Mouse (Mus musculus): ENCODE measurements around the gene Dynlt1b. TPM values are rescaled to one million over a fixed set of nuclear protein-coding genes. Genes with fewer than 3 reads are reported as not detected.
"Not testable (repeated sequence)": the region's sequence is repeated elsewhere in the genome, so short reads cannot be mapped to it uniquely, and the experiment has no call there.

Gene Dynlt1b
- polyA plus RNA-seq, 1 experiment from 2014 or later: 1,046 TPM

- not testable (repeated sequence) for H3K4me2 ChIP-seq (ENCODE audit: low read length); H3K27me3 ChIP-seq (replicated peaks; ENCODE audit: control insufficient read depth, insufficient read depth, low read length); ATAC-seq; H3K4me3 ChIP-seq (ENCODE audit: low read length); H3K9me3 ChIP-seq (ENCODE audit: control insufficient read depth, low read length); H3K4me1 ChIP-seq (ENCODE audit: control insufficient read depth, insufficient read depth, low read depth, low read length); H3K9ac ChIP-seq (ENCODE audit: low read depth, low read length); H3K36me3 ChIP-seq (ENCODE audit: control insufficient read depth, insufficient read depth, low read length); H3K27ac ChIP-seq (ENCODE audit: low read depth, low read length)
- 67% methylated on average over 1 of the region's 3 CpGs for WGBS
These were observed 31.8 kb upstream of the Dynlt1b start for GRCm38 (mm10) chr17:6398079-6398478.

GRCm38 (mm10) chr17:6398816-6399215, 31.1 kb upstream of the Dynlt1b start:
- H3K4me2 ChIP-seq (ENCODE audit: low read length); H3K27ac ChIP-seq (ENCODE audit: low read depth, low read length); H3K4me1 ChIP-seq (ENCODE audit: control insufficient read depth, insufficient read depth, low read depth, low read length); H3K9me3 ChIP-seq (ENCODE audit: control insufficient read depth, low read length); H3K9ac ChIP-seq (ENCODE audit: low read depth, low read length); H3K27me3 ChIP-seq (replicated peaks; ENCODE audit: control insufficient read depth, insufficient read depth, low read length); H3K4me3 ChIP-seq (ENCODE audit: low read length); H3K36me3 ChIP-seq (ENCODE audit: control insufficient read depth, insufficient read depth, low read length): not testable (repeated sequence)
- ATAC-seq: peak; percentile 15; the same call in 1 of the 2 replicates
- WGBS: 32% methylated on average over 7 of the region's 7 CpGs

- not testable (repeated sequence) for H3K9ac ChIP-seq (ENCODE audit: low read depth, low read length); H3K27me3 ChIP-seq (replicated peaks; ENCODE audit: control insufficient read depth, insufficient read depth, low read length); H3K4me2 ChIP-seq (ENCODE audit: low read length); H3K4me3 ChIP-seq (ENCODE audit: low read length); H3K36me3 ChIP-seq (ENCODE audit: control insufficient read depth, insufficient read depth, low read length); H3K9me3 ChIP-seq (ENCODE audit: control insufficient read depth, low read length); H3K4me1 ChIP-seq (ENCODE audit: control insufficient read depth, insufficient read depth, low read depth, low read length)
- peak; percentile 85 for ATAC-seq
- 13% methylated on average over 5 of the region's 13 CpGs for whole genome bisulfite sequencing
- peak overlapping the region; percentile 67 for H3K27ac ChIP-seq (ENCODE audit: low read depth, low read length)
These were observed 30.4 kb upstream of the Dynlt1b start for GRCm38 (mm10) chr17:6399281-6400096.

- H3K9ac ChIP-seq (ENCODE audit: low read depth, low read length); H3K9me3 ChIP-seq (ENCODE audit: control insufficient read depth, low read length); H3K4me2 ChIP-seq (ENCODE audit: low read length); H3K36me3 ChIP-seq (ENCODE audit: control insufficient read depth, insufficient read depth, low read length); H3K4me3 ChIP-seq (ENCODE audit: low read length); H3K4me1 ChIP-seq (ENCODE audit: control insufficient read depth, insufficient read depth, low read depth, low read length); H3K27me3 ChIP-seq (replicated peaks; ENCODE audit: control insufficient read depth, insufficient read depth, low read length): not testable (repeated sequence)
- ATAC-seq: peak; percentile 59
- WGBS: 58% methylated on average over 4 of the region's 4 CpGs
- peak overlapping the region; percentile 67 for H3K27ac ChIP-seq (ENCODE audit: low read depth, low read length)
These were observed 29.8 kb upstream of the Dynlt1b start for GRCm38 (mm10) chr17:6400097-6400489.

GRCm38 (mm10) chr17:6404493-6404892, 25.4 kb upstream of the Dynlt1b start:
- not testable (repeated sequence) for H3K4me2 ChIP-seq (ENCODE audit: low read length); ATAC-seq; H3K4me3 ChIP-seq (ENCODE audit: low read length); H3K27ac ChIP-seq (ENCODE audit: low read depth, low read length); H3K9me3 ChIP-seq (ENCODE audit: control insufficient read depth, low read length); H3K27me3 ChIP-seq (replicated peaks; ENCODE audit: control insufficient read depth, insufficient read depth, low read length); H3K9ac ChIP-seq (ENCODE audit: low read depth, low read length); H3K36me3 ChIP-seq (ENCODE audit: control insufficient read depth, insufficient read depth, low read length); H3K4me1 ChIP-seq (ENCODE audit: control insufficient read depth, insufficient read depth, low read depth, low read length)
- WGBS: 35% methylated on average over 1 of the region's 1 CpGs

GRCm38 (mm10) chr17:6406972-6407371, 22.9 kb upstream of the Dynlt1b start:
- not testable (repeated sequence) for H3K27me3 ChIP-seq (replicated peaks; ENCODE audit: control insufficient read depth, insufficient read depth, low read length); H3K27ac ChIP-seq (ENCODE audit: low read depth, low read length); H3K36me3 ChIP-seq (ENCODE audit: control insufficient read depth, insufficient read depth, low read length); H3K4me1 ChIP-seq (ENCODE audit: control insufficient read depth, insufficient read depth, low read depth, low read length); H3K4me2 ChIP-seq (ENCODE audit: low read length); ATAC-seq; H3K4me3 ChIP-seq (ENCODE audit: low read length); H3K9ac ChIP-seq (ENCODE audit: low read depth, low read length); H3K9me3 ChIP-seq (ENCODE audit: control insufficient read depth, low read length)
- 80% methylated on average over 1 of the region's 2 CpGs for WGBS

- not testable (repeated sequence) for H3K4me1 ChIP-seq (ENCODE audit: control insufficient read depth, insufficient read depth, low read depth, low read length); H3K4me2 ChIP-seq (ENCODE audit: low read length); H3K9me3 ChIP-seq (ENCODE audit: control insufficient read depth, low read length); ATAC-seq; H3K36me3 ChIP-seq (ENCODE audit: control insufficient read depth, insufficient read depth, low read length); H3K9ac ChIP-seq (ENCODE audit: low read depth, low read length); H3K27ac ChIP-seq (ENCODE audit: low read depth, low read length); H3K27me3 ChIP-seq (replicated peaks; ENCODE audit: control insufficient read depth, insufficient read depth, low read length); H3K4me3 ChIP-seq (ENCODE audit: low read length)
- 64% methylated on average over 6 of the region's 6 CpGs for WGBS
These were observed 19.1 kb upstream of the Dynlt1b start for GRCm38 (mm10) chr17:6410713-6411213.

GRCm38 (mm10) chr17:6417118-6417517, 12.8 kb upstream of the Dynlt1b start:
- not testable (repeated sequence) for H3K9ac ChIP-seq (ENCODE audit: low read depth, low read length); H3K4me2 ChIP-seq (ENCODE audit: low read length); H3K36me3 ChIP-seq (ENCODE audit: control insufficient read depth, insufficient read depth, low read length); H3K27ac ChIP-seq (ENCODE audit: low read depth, low read length); H3K27me3 ChIP-seq (replicated peaks; ENCODE audit: control insufficient read depth, insufficient read depth, low read length); H3K4me3 ChIP-seq (ENCODE audit: low read length); H3K9me3 ChIP-seq (ENCODE audit: control insufficient read depth, low read length); H3K4me1 ChIP-seq (ENCODE audit: control insufficient read depth, insufficient read depth, low read depth, low read length); ATAC-seq
- WGBS: 38% methylated on average over 4 of the region's 7 CpGs

GRCm38 (mm10) chr17:6420557-6420956, 9.4 kb upstream of the Dynlt1b start:
- not testable (repeated sequence) for H3K4me1 ChIP-seq (ENCODE audit: control insufficient read depth, insufficient read depth, low read depth, low read length); H3K27ac ChIP-seq (ENCODE audit: low read depth, low read length); H3K9me3 ChIP-seq (ENCODE audit: control insufficient read depth, low read length); H3K9ac ChIP-seq (ENCODE audit: low read depth, low read length); H3K4me2 ChIP-seq (ENCODE audit: low read length); H3K4me3 ChIP-seq (ENCODE audit: low read length); ATAC-seq; H3K27me3 ChIP-seq (replicated peaks; ENCODE audit: control insufficient read depth, insufficient read depth, low read length); H3K36me3 ChIP-seq (ENCODE audit: control insufficient read depth, insufficient read depth, low read length)
- 100% methylated on average over 1 of the region's 2 CpGs for WGBS
